Mouse (Mus musculus) urinary bladder, postnatal 25 days (tissue): Measurements from ENCODE around the gene Mt2.

Experiments
- DNase-seq: peaks from one replicate; pipeline ENCODE4 v3.0.0; 2022; ENCODE audit warnings: low spot score

Mt2 gene

DNA sequence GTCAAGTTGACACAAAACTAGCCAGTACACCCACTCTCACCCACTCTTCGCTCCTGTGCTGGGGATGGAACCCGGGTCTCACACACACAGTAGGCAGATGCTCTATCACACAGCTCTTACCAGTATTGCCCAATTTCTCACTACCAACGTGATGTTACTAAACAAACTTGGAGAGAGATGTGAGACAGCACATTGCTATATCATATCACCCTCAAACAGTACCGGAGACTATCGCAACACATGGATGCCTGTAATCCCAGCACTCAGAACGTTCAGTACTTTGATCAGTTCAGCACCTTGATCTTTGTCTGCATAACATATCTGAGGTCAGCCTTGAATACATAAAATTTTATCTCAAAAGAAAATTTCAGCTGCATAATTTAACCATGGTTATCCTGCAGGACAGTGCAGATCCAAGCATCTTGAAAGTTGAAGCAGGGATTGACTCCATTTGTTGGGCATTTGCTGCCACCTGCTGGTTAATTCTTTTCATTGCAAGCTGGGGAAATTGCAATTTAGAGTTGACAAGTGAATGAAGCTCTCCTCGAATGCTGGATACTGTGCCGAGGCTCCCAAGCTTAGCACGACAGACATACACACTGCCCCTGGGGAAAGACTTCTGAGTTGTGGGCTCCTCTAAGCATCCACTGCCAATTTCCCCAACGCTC, 26.9 kb downstream of the Mt2 start:
- peak; percentile 45 for DNase-seq

DNA sequence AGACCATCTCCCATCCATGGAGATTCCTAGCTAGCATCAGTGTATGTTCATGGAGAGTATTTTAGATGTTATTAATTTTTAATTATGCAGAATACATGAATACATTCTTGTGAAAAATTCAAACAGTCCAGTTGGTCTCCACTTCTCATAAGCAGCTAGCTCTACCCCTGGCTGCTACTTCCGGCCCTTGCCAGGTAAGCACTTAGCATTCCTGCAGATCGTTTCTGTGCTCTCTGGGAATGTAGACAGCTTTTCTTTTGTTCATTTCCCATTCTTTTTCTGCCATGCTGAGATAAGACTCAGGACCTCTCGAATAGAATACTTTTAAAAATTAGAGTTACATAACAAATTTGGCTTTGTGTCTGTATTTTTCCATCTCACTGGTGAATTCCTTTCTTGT, 31.6 kb downstream of the Mt2 start:
- DNase-seq: no peak

DNA sequence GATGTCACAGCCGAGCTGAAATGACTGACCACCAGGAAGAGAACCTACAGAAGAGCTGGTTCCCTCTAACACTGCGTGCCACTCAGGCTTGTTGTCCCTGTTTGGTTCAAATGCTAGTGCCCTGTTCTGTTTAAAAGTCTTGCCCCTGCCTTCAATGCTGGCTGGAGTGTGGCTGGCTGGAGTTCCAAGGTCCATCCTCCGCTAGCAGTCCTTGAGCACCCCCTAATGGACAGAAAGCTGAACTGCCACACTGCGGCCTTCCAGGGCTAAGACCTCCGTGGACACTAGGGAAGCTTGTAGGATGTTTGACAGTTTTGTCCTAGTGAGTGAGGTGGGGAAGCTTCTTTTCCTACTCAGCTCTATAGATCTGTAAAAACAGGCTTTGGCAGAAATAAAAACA, 33.3 kb downstream of the Mt2 start:
- peak; percentile 56 for DNase-seq

DNA sequence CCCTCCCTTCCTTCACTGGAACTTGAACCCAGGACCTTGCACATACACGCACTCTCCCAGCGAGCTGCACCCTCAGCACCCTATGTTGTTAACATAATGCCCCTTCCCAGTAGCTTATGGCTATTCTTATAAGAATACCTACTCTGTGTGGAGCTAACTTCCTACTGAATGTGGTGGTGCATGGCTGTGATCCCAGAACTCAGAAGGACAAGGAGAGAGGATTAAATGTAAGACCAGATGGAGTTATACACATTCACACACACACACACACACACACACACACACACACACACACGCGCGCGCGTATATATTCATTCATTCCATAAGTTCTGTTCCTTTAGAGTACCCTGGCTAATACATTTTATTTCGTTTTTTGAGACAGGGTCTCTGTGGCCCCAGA, 33.8 kb downstream of the Mt2 start:
- no peak for DNase-seq

DNA sequence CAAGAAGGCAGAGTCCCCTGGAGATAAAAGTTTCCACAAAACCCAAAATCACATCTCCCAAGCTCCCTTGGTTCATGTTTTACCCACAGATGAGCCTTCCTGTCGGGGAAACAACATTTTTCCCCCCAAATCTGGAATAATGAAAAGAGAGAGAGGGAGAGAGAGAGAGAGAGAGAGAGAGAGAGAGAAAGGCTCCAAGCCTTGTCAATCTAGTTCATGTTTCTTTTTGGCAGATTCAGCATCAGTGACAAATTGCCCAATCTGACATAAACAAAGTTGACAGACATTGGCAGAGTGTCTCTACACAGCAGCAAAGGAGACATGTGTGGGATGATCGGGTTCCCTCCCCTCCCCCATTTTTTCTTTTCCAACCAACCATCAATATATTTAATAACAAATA, 35.0 kb downstream of the Mt2 start:
- DNase-seq: no peak

DNA sequence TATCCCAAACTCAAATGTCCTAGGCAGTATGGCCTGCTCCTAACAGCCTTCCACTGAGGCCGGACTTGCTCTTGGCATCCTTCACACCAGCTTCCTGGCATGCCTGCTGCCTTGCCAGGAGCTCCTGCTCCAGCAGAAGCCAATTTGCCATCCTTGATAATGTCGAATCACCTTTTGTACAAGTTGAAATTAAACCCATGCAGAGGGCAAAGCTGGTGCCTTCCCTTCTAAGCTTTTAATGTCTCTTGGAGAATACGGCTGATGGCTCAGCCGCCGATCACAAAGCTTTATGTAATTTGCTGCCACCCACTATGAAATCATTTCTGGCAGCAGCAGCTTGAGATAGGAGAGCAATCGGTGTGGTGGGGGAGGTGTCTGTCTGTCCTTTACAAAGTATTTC, 37.2 kb downstream of the Mt2 start:
- DNase-seq: no peak

DNA sequence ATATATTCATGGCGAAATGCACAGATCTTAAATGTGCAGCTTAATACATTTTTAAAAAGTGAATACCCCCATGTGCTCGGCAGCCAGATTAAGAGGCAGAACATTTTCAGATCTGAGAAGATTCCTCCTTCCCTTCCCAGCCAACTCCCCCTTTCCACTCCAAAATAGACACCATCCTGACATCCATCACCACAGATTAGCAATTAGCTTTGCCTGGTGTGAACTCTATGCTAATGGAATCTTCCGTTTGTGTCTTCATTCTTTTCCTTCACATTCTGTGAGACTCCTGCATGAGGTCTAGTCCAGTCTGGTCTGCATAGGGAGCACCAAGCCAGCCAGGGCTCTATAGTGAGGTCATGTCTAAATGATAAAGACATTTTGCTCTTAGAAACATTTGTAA, 37.8 kb downstream of the Mt2 start:
- DNase-seq: no peak

DNA sequence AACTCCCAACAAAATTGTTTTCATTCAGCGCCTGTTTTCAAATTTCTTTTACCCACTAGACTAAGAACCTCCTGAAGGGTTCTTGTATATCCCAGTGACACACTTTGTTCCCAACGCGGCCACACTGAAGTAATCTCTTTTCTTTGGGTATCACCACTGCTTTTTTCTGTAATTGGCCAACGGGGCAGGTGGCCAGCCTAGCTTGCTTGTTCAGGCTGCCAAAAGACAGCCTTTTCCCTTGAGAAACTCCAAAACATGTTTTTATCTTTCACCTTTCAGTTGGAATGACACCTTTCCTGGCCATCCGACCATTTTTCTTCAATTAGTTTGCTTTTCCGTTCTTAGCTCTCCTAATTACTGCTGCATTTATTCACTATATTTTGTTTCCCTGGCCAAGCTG, 41.4 kb downstream of the Mt2 start:
- no peak for DNase-seq

DNA sequence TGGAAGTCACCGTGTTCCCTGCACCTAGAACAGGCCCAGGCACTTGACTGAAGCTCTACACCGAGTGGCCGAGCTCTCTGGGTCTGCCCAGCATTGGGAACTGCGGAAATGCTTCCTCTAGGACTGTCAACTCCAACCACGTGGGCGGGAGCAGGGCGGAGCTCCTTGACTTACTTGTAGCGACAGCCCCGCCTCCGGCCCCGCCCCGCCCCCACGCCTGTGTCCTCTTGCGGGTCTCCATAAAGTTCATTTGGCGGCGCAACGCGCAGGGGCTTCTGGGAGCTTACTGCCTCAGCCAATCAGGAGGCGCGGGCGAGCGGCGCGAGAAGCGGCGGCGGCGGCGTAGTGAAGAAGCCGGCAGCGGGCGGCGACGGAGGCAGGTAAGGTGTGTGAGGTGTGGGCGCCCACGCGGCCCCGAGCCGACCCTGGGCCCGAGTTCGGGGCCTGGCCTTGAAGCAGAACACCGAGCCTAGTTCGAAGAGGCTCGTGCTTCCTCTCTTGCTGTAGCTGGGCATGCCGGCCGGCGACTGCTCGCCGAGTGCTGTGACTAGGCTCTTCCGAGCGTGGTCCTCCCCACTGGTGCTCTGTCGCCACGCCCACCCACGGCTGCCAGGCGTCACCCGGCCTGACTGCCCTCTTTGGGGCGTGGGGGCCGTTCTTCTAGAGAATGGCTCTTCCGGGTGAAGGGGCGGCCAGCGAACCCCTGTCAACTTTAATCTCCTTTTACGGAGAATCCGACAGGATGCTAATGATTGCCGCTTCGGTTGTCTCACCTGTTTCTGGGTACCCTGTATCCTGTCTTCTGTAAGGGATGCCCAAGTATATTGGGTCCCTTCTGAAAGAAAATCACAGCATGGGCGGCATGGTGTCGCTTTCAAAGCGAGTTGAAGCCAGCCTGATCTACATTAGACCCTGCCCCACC, 42.0 kb downstream of the Mt2 start, which contains the start of gene Nup93:
Gene Nup93 (plus strand): TSS at position 313 of the 922 bp plus-strand sequence.
- DNase-seq: peak; percentile 93
